Mouse (Mus musculus): ENCODE data around the gene Colq.

Gene Colq

DNA sequence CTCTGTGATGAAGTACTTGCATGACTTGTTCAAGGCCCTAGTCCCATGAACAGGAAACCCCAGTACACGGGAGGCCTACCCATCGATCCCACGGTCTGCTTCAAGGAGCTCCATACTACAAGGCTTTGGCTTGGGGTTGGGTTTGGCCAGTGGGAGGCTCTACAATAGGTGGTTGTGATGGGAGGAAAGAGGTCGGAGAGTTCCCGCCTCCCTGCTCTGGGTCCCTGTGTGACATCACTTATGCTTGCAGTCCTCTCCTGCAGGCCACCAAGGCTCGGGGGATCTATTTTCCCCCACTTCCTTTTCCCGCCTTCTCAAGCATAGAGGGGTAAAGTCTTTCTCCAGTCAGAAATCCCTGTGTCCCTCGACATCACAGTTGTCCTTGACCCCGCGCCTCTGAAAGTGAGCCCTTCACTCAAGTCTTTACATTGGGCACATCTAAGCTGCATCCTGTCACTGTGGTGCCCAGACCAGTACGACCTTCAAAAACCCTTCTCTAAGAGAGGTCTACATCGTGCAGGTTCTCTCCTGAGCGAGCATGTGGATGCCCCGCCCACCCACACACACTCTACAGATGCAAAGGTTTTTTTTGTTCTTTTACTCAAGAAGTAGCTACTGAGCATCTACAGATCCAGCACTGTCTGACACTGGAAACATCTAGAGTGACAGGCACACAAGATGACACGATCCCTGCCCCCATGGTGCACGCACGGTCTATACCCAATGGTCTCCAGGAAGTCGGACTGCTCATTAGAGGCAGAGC is 16.1 kb downstream of the Colq start:
- DNase-seq, result no peak

- peak; percentile 38 to 40 for DNase-seq
Observed at GRCm38 (mm10) chr14:31572561-31573175, 18.5 kb downstream of the Colq start.

GRCm38 (mm10) chr14:31571419-31571818 is 19.7 kb downstream of the Colq start:
- DNase-seq, result no peak

DNA sequence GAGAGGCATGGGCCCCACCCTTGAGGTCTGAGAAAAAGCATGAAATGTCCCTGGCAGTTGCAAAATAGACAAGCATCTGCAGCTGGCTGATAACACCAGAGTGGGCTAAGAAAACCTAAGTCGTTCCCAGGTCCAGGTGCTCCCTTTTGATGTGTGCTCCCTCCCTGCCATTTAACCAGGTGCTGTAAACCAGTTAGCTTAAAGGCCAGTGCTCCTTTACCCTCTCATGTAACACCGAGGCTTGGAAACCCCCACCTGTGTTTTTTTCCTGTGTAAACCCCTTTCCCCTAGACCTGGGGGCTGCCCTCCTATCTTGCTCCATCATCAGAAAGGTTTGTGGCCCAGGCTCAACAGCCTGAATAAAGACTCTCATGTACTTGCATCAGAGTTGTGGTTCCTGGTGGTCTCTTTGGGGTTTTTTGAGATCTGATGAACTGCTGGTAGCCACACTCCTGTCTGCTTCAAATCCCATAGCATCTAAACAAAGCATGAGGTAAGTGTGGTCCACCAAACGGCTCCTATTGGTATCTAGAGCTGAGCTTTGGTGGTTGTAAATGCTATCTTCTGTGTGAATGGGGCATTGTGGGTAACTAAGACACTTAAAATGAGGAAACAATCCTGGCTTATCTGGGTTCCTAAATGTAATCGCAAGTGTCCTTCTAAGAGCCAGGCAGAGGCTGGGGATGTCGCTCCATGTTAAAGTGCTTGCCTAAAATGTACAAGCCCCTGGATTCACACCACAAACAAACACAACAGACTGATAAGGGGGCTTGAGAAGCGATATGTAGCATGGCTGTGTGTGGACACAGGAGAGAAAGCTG is 20.8 kb downstream of the Colq start:
- DNase-seq, result no peak

DNA sequence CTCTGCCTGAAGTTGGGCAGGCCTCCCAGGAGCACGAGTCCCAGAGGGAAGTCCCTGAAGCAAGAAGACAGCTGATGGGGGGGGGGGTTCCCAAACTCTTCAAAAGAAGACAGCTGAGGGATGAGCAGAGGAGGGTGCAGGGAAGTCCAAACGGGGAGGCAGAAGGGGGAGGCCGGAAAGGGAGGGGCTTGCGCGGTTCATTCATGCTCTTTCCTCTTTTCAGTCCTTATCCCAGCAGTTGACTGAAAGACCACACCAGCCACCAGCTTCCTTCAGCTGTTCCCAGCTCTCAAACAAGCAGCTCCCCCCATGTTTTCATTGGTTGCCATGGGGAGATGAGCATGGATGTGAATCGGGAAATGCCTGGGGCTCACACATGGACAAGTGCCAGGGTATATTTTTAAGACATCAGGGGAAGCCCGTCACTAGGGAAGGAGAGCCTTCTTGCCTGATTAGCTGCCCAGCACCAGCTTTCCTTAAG is 22.0 kb downstream of the Colq start:
- no peak for DNase-seq

DNA sequence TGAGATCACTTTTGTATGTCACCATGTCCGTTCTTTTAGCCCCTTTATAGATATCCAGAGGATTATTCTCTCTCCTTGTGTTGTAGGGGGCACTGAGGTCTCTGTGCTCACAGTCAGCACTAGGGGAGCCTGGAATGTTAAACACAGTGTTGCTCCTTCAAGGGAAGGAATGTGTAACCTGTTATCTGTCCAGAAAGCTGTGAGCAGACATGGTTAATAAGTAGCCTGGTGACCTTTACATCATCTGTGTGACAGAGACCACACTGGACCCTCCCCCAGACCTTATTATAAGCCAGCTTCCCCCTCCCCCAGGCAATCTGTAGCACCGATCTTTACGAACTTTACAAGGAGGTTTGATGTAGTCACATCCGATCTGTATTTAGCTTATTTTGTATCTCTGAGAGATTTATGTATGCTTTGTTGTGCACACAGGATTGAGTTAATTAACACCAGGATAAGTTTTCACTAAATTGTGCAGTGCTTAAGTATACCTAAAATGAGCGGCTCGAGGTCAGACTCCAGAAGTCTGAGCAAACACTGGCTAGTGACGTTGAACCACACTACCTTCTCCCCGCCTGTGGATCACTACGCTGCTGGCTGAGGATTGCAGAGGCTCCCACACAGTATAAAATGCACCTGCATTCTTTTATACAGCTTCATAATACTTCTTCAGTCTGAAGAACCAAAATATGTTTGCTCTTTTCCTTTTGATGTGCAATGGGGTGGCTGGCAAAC is 25.5 kb downstream of the Colq start:
- no peak for DNase-seq

GRCm38 (mm10) chr14:31564452-31565179 is 26.5 kb downstream of the Colq start:
- DNase-seq, result no peak

- DNase-seq, result no peak
Observed at GRCm38 (mm10) chr14:31560886-31561285, 30.3 kb downstream of the Colq start.

DNA sequence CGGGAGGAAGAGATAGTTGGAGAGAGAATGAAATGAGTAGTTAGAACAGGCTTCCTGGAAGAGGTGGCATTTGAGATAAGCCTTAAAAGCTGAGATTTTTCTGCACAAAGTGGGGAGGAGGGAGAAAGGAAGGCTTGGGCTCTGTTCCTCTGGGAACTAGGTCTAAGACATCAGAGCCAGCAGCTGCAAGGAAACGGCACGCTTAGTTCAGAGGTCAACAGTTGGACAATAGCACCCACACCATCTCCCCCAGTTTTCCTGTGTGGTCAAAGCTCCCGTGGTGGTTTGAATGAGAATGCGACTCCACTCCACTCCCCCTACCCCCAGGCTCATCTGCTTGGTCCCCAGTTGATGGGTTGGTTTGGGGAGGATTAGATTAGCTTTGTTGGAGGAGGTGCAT is 31.9 kb downstream of the Colq start:
- no peak for DNase-seq

DNA sequence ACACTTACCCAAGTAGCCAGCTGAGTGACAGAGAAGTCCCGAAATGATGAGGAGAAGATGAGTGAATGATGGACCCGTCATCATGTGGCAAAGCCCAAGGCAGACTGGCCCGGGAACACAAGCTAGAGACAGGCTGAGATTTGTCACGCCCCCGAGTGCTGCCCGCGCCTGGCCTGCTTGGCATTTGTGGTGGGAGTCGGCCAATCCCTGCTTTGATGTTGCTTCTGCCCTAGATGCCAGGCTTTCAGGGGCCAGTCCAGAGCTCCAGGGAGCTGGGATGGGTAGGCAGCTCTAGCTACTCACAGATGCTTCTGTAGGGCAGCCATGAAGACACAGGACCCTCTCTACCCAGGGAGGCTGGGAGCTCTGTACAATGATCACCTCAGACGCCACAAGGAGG is 33.4 kb downstream of the Colq start:
- DNase-seq, result peak; percentile 27 to 28

DNA sequence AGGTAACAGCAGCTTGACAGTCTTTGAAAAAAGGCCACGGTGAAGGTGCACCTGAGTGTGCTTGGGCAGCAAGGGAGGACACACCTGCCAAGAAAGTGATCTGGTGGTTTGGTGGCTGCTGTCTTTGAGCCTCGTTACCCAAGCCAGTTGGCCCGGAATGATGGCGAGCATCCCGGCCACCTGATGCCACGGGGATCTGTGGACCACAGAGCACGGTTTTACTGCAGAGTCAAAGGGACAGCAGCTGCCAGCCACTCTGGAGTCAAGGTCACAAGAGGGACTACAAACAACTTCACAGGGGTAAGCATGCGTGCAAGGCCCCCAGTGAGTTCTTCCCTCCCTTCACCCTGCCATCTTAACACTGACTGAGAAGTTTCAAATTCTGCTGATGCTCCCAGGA is 33.9 kb downstream of the Colq start:
- DNase-seq, result peak; percentile 48 to 66

DNA sequence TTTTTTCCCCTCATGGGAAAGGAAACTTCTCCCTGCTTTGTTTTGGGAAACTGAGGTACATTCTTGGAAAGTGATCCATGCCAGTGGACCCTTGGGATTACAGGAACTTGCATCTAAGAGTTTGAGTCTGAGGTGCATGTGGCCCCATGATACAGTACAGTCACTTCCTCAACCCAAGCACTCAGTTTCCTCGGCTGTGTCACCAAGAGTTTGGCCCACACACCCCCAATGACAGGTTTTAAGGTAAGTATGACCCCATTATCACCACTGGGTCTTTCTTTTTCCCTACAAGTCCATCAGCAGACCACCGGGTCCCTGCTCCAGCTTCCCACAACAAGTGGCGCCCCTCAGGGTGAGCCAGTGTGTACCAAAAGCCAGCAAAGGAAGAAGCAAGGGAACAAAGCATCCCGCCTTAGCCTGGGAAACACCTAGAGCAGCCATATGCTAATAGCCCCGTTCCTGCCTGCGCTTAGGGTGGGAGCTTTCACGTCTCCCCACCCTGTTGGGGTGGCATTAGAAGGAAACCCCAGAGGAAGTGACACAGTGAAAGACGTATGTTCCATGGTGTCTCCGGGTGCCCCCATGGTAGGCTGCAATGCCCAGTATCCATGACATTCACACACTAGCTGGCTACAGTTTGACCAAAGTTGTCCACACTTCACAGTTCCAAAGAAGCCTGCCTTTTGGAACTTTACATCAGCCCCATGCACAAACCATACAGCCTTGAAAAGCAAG is 34.5 kb downstream of the Colq start:
- no peak for DNase-seq

DNA sequence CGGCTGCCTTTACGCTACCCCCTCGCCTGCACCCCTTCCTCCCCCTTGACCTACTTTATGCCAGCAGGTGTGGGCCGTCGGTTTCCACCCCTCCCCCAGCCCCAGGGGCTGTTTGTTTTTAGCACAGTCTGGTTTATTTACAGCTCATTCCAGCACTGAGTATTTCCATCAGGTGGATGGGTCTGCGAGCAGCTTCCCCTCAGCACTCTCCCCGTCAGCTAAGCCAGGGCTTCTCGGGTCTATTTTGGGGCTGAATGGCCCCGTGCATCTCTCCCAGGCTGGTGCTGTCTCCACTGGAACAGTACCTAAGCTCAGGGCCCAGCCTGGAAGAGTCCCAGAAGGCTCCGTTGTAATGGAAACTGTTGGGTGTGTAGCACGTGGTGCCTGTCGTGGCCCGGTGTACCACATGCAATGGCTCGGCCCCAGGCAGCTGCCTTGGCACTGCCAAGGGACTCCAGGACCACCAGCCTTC is 35.1 kb downstream of the Colq start:
- DNase-seq, result peak in 1 of 2 experiments; percentile 20

DNA sequence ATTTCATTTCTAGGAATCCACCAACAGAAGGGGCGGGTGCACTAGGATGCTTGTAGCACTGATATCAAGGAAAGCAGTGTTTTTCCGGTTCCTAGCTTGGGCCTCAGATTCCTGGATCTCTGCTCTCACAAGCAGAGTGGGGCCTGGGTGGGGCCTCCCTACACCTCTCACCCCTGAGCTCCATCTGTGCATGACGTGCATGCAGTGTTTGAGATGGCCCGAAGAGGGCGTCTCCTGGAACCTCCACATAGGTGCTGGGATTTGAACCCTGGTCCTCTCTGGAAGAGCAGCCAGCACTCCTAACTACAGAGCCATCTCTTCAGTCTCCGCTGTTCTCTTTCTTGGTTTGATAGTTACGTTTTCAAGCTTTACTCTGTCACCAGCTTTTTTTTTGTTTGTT is 36.1 kb downstream of the Colq start:
- DNase-seq, result no peak

GRCm38 (mm10) chr14:31543885-31544442 is 47.2 kb downstream of the Colq start:
- no peak for DNase-seq

- peak; percentile 73 to 77 for DNase-seq
Observed at GRCm38 (mm10) chr14:31537298-31537697, 53.8 kb downstream of the Colq start.

DNA sequence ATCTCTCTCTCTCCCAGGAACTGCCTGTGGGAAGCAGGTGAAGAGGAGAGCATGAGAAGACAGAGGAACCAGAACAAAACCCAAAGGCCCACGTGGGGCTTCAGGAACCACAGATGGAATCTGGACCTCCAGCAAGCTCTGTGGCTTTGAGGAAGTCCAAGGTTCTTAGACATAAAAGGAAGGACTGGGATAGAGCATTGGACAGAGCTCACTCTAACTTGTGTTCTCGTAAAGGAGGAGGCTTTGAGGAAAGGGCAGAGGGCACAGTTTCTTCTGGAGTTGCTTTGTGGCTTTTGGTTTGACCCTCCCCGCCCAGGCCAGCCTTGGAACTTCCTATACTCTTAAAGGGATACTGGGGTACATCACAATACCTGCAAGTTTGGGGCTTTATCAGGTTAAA is 58.5 kb downstream of the Colq start:
- DNase-seq, result no peak

DNA sequence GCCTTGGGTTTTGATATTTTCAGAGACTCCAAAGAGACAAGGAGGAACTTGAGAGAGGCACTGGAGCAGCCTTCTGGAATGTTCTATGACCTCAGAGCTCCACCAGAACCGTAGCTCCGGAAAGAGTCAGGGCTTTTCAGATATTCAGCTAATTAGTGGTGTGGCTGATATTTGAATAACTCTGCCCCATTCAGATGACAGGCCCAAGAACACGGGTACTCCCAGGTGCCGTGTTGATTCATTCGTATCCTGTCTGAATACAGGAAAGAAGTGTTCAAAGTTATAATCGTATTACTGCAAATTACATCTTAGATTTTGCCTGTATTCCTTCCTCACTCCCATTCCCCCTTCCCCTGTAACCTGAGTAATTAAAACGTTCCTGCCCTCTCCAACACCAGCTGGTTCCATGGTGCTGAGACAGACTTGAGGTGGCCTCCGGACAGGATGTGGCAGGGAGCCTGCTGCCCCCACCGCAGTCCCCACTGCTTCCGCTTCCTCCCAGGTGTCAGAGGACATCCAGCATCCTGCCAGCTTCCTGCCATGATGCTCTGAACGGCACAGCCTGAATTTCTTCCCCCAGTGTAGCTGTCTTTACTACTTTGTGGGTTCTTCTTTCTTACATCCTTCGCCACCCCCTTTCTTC is 59.5 kb downstream of the Colq start:
- DNase-seq, result no peak

DNA sequence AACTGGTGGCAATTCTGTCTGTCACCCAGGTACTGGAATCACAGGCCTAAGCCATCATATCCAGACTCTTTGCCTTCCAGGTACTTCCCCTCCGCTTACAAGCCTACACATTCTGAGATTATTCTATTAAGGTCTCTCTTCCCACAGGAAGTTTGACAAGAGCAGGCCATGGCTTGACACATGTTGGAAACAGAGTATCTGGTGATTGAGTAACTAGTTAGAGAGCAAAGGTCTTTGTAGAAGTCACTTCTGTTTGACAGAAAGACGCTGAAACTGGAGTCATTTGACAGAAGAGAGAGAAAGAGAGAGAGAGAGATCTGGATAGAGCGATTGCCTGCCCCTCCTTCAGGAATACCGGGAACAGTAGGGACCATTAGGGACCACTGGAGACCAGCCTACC is 60.3 kb downstream of the Colq start:
- DNase-seq, result no peak

DNA sequence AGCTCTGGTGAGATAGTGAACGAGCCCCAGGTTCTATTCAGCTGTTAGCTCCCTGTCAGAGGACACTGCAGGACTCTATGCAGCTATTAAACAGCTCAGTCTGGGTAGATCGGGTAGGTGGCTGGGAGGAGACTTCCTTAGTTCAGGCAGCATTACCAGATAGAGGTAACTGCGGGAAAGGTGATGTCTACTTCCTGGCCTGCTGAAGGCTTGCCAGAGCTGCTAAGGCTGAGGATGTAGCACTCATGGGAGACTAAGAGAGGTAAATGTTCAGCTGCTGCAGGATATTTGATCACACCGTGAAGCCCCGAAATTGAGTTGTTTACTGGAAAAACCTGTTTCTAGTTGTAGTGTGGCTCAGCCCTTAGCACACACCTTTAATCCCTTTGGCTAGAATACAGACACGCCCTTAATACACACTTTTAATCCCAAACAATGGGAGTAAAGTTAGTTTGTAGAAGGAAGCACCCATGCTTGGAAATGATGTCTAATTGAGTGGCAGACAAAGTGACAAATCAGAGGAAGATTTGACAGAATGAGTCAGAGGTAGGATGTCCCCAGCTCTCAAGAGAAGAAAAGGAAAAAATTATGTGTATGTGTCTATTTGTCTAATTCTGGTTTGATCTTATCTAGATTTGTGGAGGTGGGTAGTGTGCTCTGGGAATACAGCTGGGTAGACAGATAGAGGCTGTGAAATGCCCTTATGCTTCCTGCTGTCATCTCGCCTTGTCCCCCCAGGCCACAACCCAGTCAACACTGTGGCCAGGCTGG is 65.9 kb downstream of the Colq start:
- no peak for DNase-seq
